Mouse (Mus musculus): ENCODE measurements around the gene Spdef.
A peak's percentile ranks its signal among the peaks of the same experiment; 100 is the strongest.

Spdef gene

GRCm38 (mm10) chr17:27728770-27729169, at the start of gene Spdef:
Spdef (minus strand) TSS chr17:27728955.
- DNase-seq (ENCODE audit: low spot score), result no peak

- peak; percentile 27 for DNase-seq (ENCODE audit: low spot score)
Measured at GRCm38 (mm10) chr17:27777823-27778222, 49.1 kb upstream of the Spdef start.

- no peak for DNase-seq (ENCODE audit: low spot score)
Measured at GRCm38 (mm10) chr17:27774198-27774597, 45.4 kb upstream of the Spdef start.

GRCm38 (mm10) chr17:27771616-27772015, 42.9 kb upstream of the Spdef start:
- no peak for DNase-seq (ENCODE audit: low spot score)

- no peak for DNase-seq (ENCODE audit: low spot score)
Measured at GRCm38 (mm10) chr17:27768817-27769542, 40.2 kb upstream of the Spdef start.

- no peak for DNase-seq (ENCODE audit: low spot score)
Measured at GRCm38 (mm10) chr17:27767543-27767942, 38.8 kb upstream of the Spdef start.

- DNase-seq (ENCODE audit: low spot score), result no peak
Measured at GRCm38 (mm10) chr17:27767120-27767519, 38.4 kb upstream of the Spdef start.

GRCm38 (mm10) chr17:27765066-27765465, 36.3 kb upstream of the Spdef start:
- DNase-seq (ENCODE audit: low spot score), result no peak

GRCm38 (mm10) chr17:27764453-27764852, 35.7 kb upstream of the Spdef start:
- DNase-seq (ENCODE audit: low spot score), result no peak

GRCm38 (mm10) chr17:27762884-27763283, 34.1 kb upstream of the Spdef start:
- no peak for DNase-seq (ENCODE audit: low spot score)

GRCm38 (mm10) chr17:27761639-27762336, 33.0 kb upstream of the Spdef start:
- DNase-seq (ENCODE audit: low spot score), result peak; percentile 88

GRCm38 (mm10) chr17:27760169-27760568, 31.4 kb upstream of the Spdef start:
- no peak for DNase-seq (ENCODE audit: low spot score)

GRCm38 (mm10) chr17:27751314-27752202, 22.8 kb upstream of the Spdef start:
- no peak for DNase-seq (ENCODE audit: low spot score)

GRCm38 (mm10) chr17:27750451-27750942, 21.7 kb upstream of the Spdef start:
- DNase-seq (ENCODE audit: low spot score), result no peak

GRCm38 (mm10) chr17:27748123-27748522, 19.4 kb upstream of the Spdef start:
- DNase-seq (ENCODE audit: low spot score), result no peak

- DNase-seq (ENCODE audit: low spot score), result no peak
Measured at GRCm38 (mm10) chr17:27746446-27746845, 17.7 kb upstream of the Spdef start.

- DNase-seq (ENCODE audit: low spot score), result no peak
Measured at GRCm38 (mm10) chr17:27740961-27741360, 12.2 kb upstream of the Spdef start.

- DNase-seq (ENCODE audit: low spot score), result no peak
Measured at GRCm38 (mm10) chr17:27734344-27735073, 5.8 kb upstream of the Spdef start.

- DNase-seq (ENCODE audit: low spot score), result no peak
Measured at GRCm38 (mm10) chr17:27732694-27733093, 3.9 kb upstream of the Spdef start.

GRCm38 (mm10) chr17:27732152-27732551, 3.4 kb upstream of the Spdef start:
- DNase-seq (ENCODE audit: low spot score), result no peak

- no peak for DNase-seq (ENCODE audit: low spot score)
Measured at GRCm38 (mm10) chr17:27726527-27726926, 2.2 kb downstream of the Spdef start.

- no peak for DNase-seq (ENCODE audit: low spot score)
Measured at GRCm38 (mm10) chr17:27725412-27725811, 3.3 kb downstream of the Spdef start.

Data from MN1 (cell line).